Mouse (Mus musculus) ES-E14 (cell line): ENCODE measurements around the gene Lpin1.

Experiments
- HCFC1 ChIP-seq: IDR thresholded peaks from 2 replicates; pipeline ENCODE4 v1.6.1; 2012; ENCODE audit warnings: low read length, inconsistent platforms, borderline replicate concordance; ENCODE audit not compliant: insufficient read depth
- MAFK ChIP-seq: IDR thresholded peaks from 2 replicates; pipeline ENCODE4 v1.6.1; 2014; ENCODE audit warnings: mild to moderate bottlenecking, low read depth, low read length, inconsistent platforms; ENCODE audit not compliant: insufficient read depth
- ZC3H11A ChIP-seq: IDR thresholded peaks from 2 replicates; pipeline ENCODE4 v1.6.1; 2012; ENCODE audit warnings: low read depth, mild to moderate bottlenecking, inconsistent platforms, low read length, borderline replicate concordance
- ZNF384 ChIP-seq: IDR thresholded peaks from 2 replicates; pipeline ENCODE4 v1.6.1; 2012; ENCODE audit warnings: low read depth, low read length, inconsistent platforms

DNA sequence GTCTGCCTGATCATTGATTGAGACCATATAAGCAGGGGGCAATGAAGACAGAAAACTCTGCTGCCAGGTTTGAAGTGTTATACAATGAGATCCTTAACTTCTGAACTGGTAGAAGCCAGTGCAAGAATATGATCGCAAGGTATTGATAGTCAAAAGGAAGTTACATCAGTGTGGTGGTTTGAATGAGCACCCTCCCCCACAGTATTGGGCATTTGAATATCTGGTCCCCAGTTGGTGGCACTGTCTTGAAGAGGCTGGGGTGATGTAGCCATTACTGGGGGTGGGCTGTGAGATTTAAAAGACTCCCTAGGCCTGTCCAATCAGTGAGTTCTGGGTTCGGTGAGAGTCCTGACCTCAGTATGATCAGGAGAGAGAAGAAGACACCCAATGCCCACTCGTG lies 27.5 kb downstream of the Lpin1 start:
- TF ChIP-seq MAFK (no peak), ZC3H11A (no peak), ZNF384 (no peak), HCFC1 (no peak)
